Mouse (Mus musculus) naive thymus-derived CD4-positive, alpha-beta T cell, adult 2 months (primary cell): Measurements from ENCODE around the gene Klhl22.

Experiments
- DNase-seq: peaks from one replicate; pipeline ENCODE4 v3.0.0-alpha.2; 2011; ENCODE audit warnings: low read depth

Klhl22 gene

DNA sequence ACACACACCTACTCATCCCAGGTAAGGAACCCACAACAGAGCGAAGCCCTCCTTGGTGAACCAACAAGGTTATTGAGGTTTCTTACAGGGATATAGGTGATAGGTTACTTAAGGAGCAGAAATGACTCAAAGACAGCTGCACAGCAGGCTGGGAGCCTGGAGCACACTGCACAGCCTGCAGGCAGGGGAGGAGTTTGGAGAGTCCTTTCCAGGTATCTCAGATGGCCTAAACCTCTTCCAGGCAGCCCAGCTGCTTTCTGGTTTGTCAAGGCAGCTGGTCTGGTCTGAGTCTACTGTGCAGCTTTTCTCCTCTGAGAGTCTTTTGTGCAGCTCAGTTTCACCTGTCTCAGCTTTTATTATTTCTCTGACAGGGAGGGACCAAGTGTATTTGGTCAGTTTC is 1.7 kb upstream of the Klhl22 start:
- DNase-seq, result no peak

DNA sequence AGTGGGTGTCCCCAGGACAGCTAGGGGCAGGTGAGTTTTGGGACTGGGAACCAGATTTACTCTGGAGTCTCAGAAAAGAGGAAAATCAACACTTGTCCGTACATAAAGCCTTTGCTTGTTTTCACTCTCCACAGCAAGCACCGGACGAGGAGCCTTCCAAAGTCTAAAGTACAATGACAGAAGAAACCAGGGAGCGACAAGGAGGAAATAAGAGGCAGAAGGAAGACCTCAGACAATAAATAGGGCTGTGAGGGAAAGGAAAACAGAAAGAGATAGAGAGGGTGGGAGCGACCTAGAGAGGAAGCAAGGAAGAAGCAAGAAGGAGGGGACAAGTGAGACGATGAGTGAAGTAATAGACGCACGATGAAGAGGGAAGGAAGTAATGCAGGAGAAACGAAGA is 516 bp upstream of the Klhl22 start:
- DNase-seq, result no peak

GRCm38 (mm10) chr16:17759813-17760321 is 449 bp downstream of the Klhl22 start:
- peak; percentile 49 for DNase-seq

DNA sequence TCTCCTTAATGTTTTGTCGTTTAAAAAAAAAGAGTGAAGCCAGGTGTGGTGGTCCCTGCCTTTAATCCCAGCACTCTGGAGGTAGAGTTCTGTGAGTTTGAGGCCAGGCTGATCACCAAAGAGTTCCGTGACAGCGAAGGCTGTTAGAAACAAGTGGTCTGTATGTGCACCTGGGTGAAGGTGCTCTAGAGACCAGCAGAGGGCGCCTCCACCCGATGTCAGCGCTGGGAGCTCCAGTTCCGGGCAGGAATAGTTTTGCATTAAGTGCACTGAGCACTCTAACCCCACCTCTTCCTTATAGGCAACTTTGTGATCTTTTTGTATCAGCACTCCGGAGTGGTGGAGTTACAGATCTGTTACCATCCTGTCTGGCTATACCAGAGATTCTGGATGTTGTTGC is 1.2 kb downstream of the Klhl22 start:
- DNase-seq, result peak; percentile 58

GRCm38 (mm10) chr16:17761074-17761473 is 1.7 kb downstream of the Klhl22 start:
- DNase-seq, result no peak

DNA sequence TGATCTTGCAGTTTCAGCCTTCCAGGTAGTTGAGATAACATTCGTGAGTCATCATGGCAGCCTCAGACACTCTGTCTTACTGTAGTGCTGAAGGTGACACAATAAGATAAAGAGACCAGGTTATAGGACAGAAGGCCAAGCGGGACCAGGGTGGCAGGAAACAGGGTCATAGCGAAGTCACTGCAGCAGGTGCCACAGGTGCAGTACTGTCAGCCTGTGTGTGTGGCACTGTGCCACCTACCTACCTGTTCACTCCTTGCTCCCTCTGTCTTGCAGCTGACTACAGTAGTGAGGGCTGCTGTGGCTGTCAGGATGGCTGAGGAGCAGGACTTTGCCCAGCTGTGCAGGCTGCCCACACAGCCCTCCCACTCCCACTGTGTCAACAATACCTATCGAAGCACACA is 4.7 kb downstream of the Klhl22 start:
- no peak for DNase-seq

DNA sequence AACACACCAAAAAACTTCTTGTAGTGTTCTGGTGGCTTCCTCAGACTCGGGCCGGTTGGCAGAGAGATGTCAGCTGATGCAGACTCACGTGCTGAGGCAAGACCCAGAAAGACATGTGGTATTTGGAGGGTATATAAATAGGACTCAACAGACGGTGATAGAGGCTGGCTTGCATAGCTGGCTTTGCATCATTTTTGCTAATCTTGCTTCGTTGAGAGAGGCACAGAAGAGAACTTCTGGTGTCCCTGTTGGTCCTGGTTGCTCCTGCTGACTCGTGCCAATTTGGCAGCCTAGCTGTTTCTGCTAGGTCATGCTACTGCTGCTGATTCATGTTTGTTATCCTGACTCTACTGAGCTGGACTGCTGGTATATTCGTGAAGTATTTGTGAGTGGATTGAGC is 9.4 kb downstream of the Klhl22 start:
- DNase-seq, result no peak

- DNase-seq, result no peak
These were observed 11.9 kb downstream of the Klhl22 start for GRCm38 (mm10) chr16:17771117-17771865.

- DNase-seq, result peak; percentile 29
These were observed 17.4 kb downstream of the Klhl22 start for GRCm38 (mm10) chr16:17776828-17777227.

DNA sequence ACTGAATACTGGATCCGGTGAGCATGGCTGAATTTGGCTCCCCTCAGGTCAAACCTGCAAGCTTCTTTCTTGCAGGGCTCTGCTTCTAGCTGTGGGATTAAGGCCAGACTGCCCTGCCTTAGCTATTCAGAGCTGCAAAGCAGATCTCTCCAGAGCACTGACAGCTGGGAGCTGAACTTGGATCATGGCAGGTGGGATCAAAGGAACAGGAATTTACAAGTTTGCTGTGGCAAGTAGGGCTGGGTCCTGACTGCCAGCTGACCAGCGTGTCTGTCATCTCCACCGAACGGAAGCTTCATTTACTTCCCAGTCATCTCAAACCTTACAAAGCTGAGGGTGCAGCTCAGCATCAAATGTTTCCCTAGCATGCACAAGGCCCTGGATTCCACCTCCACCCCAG is 18.8 kb downstream of the Klhl22 start:
- DNase-seq, result no peak

DNA sequence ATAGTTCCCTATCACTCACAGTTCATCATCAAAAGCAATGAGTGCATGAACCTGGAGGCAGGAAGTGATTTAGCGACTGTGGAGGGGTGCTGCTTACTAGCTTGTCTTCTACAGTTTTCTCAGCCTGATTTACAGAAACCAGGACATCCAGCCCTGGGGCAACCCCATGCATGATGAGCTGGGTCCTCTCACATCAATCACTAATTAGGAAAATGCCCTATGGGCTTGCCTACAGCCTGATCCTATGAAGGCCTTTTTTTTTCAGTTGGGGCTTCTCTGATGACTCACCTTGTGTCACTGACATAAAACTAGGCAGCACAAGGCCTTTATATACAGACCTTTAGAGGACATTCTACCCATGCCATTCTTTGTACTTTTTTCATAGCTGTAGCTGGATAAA is 20.3 kb downstream of the Klhl22 start:
- DNase-seq, result no peak

DNA sequence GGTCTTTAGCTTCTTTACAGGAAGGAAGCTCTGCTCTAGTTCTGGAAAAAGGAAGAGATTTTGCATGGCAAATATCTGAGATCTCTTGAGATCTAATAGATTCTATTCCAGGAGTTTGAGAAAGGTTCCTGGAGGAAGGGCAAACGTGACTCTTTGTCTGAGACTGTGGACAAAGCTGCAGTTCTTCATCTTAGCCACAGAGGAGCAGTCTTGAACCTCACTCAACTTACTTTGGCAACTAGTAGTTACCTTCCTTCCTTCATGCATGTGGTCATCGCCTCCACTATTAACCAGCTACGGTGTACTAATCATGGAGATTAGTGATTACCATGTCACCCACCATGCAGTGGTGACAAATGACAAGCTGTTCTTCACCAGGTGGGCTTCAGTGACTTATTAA is 25.9 kb downstream of the Klhl22 start:
- DNase-seq, result no peak

GRCm38 (mm10) chr16:17792728-17793127 is 33.3 kb downstream of the Klhl22 start:
- DNase-seq, result no peak

DNA sequence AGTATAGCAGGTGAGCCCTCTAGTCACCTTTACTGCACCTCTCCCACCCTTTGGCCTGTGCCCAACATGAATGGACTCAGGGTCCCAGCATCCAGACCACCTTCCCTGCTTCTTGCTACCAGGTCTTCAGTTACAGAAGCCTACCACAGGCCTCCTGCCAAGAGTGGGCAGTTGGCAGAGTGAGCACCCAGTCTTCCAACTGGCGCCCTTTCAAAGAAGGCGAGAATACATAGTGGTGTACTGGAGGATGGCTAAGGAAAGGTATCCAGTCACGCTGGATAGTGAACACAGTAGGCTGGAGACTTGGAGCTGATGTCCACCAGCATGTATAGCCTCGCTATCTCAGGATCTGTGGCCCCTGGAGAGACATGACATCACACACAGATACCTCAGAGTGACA is 34.6 kb downstream of the Klhl22 start:
- no peak for DNase-seq

- no peak for DNase-seq
These were observed 36.2 kb downstream of the Klhl22 start for GRCm38 (mm10) chr16:17795643-17796042.

DNA sequence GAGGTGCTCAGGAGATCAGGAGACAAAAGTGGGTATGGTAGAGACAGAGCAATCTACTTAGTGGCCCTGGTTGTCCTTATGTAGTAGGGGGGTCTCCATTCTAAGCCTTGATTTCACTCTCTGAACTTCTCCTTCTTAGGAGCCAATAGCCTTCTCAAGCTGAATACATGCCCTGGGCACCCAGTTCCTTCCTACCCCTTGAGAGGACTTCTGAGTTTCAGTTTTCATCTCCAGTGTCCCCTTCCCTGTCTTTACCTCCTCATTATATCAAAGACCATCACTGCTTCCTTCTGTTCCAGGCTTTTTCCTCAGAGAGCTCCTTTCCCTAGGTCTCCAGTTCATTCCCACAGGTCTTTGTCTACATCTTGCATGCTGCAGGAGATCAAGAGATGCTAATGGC is 37.1 kb downstream of the Klhl22 start:
- no peak for DNase-seq

GRCm38 (mm10) chr16:17796971-17797811 is 37.8 kb downstream of the Klhl22 start, which contains the start of gene Scarf2:
TSS of gene Scarf2 (plus strand) at chr16:17797282.
- DNase-seq, result no peak

DNA sequence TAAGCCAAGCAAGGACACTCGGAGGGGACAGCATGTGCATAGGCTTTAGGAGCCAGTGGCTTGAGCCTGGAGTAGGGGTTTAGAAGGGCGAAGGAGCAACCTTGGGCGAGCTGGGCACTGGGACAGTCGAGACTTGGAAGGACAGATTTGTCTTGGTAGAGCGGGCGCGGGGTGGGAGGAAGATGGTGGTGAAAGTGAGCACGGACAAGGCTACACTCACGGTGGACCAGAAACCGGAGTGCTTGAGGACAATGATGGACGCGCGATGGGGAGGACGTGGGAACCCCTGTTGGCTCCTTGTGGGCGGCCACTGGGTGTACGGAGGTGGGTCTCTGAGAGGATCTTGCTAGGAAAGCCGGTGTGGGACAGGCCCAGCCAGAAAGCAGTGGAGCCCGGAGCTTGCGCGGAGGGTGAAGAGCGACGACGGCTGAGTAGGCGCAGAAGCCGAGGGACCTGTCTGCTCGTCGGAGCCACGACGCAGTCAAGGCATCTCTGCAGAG is 38.4 kb downstream of the Klhl22 start:
- no peak for DNase-seq

- no peak for DNase-seq
These were observed 39.1 kb downstream of the Klhl22 start for GRCm38 (mm10) chr16:17798321-17799180.

DNA sequence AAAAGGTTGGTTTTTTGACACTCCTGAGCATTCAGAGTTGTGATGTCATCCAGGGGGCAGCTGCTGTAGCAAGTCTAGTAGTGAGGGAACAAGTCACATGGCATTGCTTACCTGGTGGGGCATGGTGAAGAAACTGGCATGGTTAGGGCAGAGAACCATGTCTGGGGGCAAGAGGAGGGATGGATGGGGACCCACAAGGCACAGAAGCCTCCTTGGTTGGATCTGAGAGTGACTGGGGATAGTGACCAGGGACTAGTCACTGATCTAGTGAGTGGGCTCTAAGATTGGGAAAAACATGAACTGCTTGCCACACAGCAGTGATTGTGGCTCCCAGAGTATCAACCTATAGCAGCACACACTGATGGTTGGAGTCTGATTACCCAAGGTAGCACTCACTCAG is 40.2 kb downstream of the Klhl22 start:
- DNase-seq, result no peak

- no peak for DNase-seq
These were observed 42.5 kb downstream of the Klhl22 start for GRCm38 (mm10) chr16:17801777-17802455.
